Mouse (Mus musculus) granulocyte monocyte progenitor cell, adult 5-6 weeks (primary cell): ENCODE data around the gene Tlk2. TPM values are rescaled to one million over a fixed set of nuclear protein-coding genes. Genes with fewer than 3 reads are reported as not detected.
A peak's percentile ranks its signal among the peaks of the same experiment; 100 is the strongest.

ENCODE experiments used
- ATAC-seq: replicated peaks from 2 replicates; pipeline ENCODE4 v1.8.0; 2016; ENCODE audit warnings: mild to moderate bottlenecking, moderate TSS enrichment, inconsistent platforms; ENCODE audit not compliant: poor library complexity, severe bottlenecking
- total RNA-seq, 2 experiments: library from RNA; stranded (forward) in 1 of 2; stranded (reverse) in 1 of 2; fragments of 200-712, 200-1000 nt in 1 of 2; fragments of >200 nt in 1 of 2; fragmentation: Nextera tagmentation in 1 of 2; gene quantifications; 2 replicates each; pipeline ENCODE4 v1.2.3; 2014 to 2017

Tlk2 gene
- total RNA-seq, 2 experiments from 2014 or later, result 41.2 to 43.8 TPM

GRCm38 (mm10) chr11:105246785-105247184 is 68.2 kb downstream of the Tlk2 start:
- no peak for ATAC-seq

DNA sequence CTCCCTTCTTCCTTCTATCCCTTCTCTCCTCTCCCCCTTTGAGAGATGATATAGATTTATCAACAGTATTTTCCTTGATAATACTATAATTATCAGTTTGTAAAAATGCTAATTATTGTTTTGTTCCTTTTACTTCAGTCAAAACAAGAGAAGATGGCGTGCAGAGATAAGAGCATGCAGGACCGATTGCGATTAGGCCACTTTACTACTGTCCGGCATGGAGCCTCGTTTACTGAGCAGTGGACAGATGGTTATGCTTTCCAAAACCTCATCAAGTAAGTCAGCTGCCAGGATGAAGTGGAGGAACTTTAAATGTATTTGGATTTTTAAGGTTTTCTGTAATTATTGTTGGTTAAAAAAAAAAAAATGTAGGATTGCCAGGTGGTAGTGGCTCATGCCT is 68.7 kb downstream of the Tlk2 start:
- ATAC-seq, result no peak

GRCm38 (mm10) chr11:105259733-105260132 is 81.1 kb downstream of the Tlk2 start:
- no peak for ATAC-seq

- ATAC-seq, result no peak
These were observed 82.5 kb downstream of the Tlk2 start for GRCm38 (mm10) chr11:105261116-105261515.

GRCm38 (mm10) chr11:105261601-105262351 is 83.2 kb downstream of the Tlk2 start:
- ATAC-seq, result no peak

- ATAC-seq, result no peak
These were observed 85.9 kb downstream of the Tlk2 start for GRCm38 (mm10) chr11:105264506-105264905.

DNA sequence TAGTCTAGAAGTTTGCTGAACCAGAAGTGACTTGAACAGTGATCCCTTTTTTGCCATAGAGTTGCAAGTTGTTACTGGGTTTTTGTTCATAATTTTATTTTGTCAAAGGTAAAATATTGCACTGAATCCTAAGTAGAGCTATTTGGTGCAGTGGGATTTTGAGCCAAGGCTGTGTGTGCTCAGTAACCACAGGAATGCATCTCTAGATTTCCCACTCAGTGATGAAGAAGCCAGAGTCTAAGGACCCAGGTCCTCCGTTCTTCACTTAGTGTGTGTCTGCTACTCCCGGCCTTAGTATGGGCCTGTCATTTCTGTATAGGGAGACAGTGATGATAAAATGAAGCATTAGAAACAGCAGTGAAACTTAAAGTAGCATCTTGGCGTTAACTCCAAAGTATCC is 86.4 kb downstream of the Tlk2 start:
- ATAC-seq, result no peak

DNA sequence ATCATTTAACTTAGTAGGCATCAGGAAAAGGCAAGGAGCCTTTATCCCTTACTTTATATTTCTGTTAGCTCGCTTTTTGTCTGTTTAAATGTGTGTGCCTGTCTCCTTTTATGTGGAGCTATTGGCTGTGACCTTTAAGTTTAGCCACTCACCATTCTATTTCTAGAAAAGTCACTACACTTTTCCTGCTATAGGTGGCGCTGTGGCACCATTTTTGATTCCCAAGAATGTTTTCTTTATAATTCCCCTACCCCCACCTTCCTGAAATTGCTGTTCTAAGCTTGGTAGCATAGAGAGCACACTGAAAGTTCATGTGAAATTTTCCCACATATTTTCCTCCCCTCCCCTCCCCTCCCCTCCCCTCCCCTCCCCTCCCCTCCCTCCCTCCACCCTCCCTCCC is 91.5 kb downstream of the Tlk2 start:
- peak; percentile 63; the same call in 1 of the 2 replicates for ATAC-seq

DNA sequence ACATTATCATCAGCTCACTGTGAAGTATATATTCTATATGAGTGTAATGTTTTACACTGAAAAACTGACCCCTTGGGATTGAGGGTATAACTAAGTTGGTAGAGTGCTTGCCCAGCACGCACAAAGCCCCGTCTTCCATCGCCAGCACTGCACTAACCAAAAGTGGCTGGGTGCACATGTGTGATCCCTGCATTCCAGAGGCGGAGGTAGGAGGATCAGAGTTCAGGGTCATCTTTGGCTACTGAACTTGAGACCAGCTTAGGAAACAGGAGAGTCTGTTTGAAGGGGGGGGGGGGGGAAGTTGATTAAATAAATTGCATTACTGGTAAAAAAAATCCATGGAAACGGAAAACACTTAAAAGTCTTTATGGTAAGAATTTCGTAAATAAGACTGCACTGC is 101.8 kb downstream of the Tlk2 start:
- ATAC-seq, result no peak

DNA sequence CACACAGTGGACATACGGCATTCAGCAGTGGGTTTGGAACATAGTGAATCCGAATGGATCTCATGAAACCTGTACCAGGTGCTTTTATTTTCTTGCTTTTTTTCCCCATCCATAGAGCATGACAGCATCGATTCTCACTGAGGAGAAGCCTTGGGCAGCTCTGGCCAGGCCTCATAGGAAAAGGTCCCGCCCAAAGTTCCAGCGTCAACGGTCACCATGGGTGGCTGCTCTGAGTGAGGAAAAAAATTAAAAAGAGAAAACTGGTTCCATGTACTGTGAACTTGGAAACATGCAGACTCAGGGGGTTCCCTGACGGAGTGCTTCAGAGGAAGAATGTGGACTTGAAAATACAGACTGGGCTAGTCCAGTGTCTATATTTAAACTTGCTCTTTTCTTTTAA is 102.7 kb downstream of the Tlk2 start:
- no peak for ATAC-seq

DNA sequence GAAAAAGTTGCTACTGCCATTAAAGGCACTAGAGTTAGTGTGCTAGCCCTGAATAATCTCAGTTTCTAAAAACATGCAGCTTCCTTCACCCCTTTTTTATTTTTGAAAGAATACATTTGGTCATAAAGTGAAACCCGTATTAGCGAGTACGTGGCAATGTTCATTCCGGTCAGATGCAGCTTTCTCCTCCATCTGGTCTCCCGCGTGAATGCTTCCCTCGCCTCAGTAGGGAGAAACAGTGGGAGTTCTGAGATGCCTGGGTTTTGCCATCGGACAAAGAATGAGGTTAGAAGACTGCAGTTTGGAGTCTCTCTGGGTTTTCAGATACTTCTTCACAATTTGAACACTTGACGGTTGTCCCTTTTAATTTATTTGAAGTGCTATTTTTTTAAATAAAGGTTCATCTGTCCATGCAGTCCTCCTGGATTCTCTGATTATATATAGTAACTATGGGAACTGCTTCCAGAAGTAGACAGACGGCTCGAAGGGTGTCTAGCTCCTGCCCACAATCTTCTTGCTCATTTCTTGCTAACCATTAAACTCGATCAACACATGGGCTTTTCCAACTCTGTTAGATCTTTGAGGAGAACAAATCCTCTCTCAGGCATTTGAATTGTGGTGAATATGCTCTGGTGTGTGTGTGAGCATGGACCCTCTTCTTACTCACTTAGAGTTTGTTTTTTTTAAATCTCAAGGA is 103.3 kb downstream of the Tlk2 start:
- ATAC-seq, result no peak

DNA sequence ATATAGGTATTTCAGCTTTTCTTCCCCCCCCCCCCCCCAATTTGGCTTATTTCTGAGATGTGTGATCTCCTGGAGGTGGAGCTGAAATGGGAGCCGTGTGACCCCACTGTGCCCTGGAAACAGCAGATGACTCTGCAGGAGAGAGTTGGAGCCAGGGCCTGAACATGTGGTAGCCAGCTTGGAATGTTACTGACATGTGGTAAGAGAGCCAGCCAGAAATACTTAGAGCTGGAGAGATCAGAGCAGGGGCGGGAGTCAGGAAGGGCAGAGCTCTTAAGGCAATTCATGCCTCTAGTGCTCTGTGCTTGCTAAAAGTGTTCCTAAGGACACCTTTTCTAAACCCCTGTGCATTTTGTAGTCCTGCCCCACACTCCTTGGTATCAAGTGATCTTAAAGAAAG is 103.9 kb downstream of the Tlk2 start:
- no peak for ATAC-seq

DNA sequence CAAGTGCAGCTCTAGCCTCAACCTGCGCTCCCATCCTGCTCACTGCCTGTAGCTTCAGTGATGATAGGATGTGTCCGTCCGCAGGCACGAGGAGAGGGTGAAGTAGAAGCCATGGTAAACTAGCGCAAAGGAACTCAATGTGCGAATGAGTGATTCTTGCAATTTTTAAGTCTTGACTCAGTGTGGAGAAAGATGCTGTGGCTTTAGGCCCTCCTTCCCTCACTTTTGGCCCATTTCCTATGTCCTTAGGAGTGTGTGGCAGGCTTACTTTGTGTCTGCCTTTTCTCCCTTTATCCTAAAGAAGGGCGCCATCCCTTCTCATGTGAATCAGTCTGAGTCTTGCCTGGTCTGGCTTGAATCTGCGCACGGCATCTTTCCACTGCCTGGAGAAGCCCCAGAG is 104.4 kb downstream of the Tlk2 start:
- ATAC-seq, result no peak

- no peak for ATAC-seq
These were observed 107.1 kb downstream of the Tlk2 start for GRCm38 (mm10) chr11:105285720-105286119.

- no peak for ATAC-seq
These were observed 110.8 kb downstream of the Tlk2 start for GRCm38 (mm10) chr11:105289403-105289802.

GRCm38 (mm10) chr11:105291681-105292123 is 113.1 kb downstream of the Tlk2 start:
- ATAC-seq, result no peak; the same call in 1 of the 2 replicates

GRCm38 (mm10) chr11:105292124-105293071 is 113.8 kb downstream of the Tlk2 start, which contains the start of gene Mrc2:
Gene Mrc2, plus strand, starts transcription at chr11:105292643.
- peak; percentile 61 for ATAC-seq

DNA sequence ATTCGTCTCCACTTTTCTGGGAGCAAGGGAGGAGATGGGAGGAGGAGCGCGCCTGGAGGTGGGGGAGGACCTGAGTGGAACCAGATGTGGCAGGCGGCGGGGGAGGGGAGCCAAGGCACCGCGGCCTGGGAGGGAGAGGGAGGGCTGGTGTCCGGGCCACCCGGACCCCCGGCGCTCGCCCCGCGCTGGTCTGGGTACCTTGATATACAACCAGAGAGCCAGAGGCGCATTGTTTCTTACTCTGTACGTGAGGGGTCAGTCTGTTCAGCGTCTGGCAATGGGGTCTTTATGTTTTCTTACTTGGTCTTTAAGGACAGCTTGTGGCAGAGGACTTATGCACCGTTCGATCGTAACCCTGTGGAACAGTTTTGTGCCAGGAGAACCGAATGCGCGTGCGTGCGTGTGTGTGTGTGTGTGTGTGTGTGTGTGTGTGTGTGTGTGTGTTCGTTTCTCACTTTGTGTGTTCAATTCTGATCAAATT is 114.5 kb downstream of the Tlk2 start:
- no peak for ATAC-seq

- ATAC-seq, result no peak
These were observed 115.4 kb downstream of the Tlk2 start for GRCm38 (mm10) chr11:105293901-105294494.

GRCm38 (mm10) chr11:105296084-105296483 is 117.5 kb downstream of the Tlk2 start:
- no peak for ATAC-seq
